Mouse (Mus musculus) splenic B cell, adult 2 months (primary cell): ENCODE measurements around the gene Wdr70.
A peak's percentile ranks its signal among the peaks of the same experiment; 100 is the strongest.
"Not testable (repeated sequence)": the region's sequence is repeated elsewhere in the genome, so short reads cannot be mapped to it uniquely, and the experiment has no call there.

Experiments used
- DNase-seq: peaks from one replicate; pipeline ENCODE4 v3.0.0-alpha.2; 2011; ENCODE audit warnings: low read depth, low spot score
- H3K27me3 ChIP-seq: 2 replicates; pipeline ENCODE4 v1.6.1; 2012; ENCODE audit warnings: mild to moderate bottlenecking, low read length, moderate library complexity, mixed read lengths; ENCODE audit not compliant: control insufficient read depth, poor library complexity, insufficient read depth, severe bottlenecking
- H3K36me3 ChIP-seq: 2 replicates; pipeline ENCODE4 v1.6.1; 2012; ENCODE audit warnings: mild to moderate bottlenecking, low read length, moderate library complexity, mixed read lengths; ENCODE audit not compliant: control insufficient read depth, poor library complexity, insufficient read depth, severe bottlenecking

Gene Wdr70

GRCm38 (mm10) chr15:8098774-8099749 lies at the start of gene Wdr70:
TSS of gene Wdr70 (minus strand) at chr15:8099209.
- H3K27me3 ChIP-seq = no peaks in the 10 kb centered on the region
- peaks cover 2% of the 10 kb centered on the region; the same call in 1 of the 2 replicates for H3K36me3 ChIP-seq
- peak; percentile 98 for DNase-seq

GRCm38 (mm10) chr15:8135606-8136005 lies 36.6 kb upstream of the Wdr70 start:
- peaks cover 16% of the 10 kb centered on the region for H3K36me3 ChIP-seq
- DNase-seq = no peak

GRCm38 (mm10) chr15:8131761-8132160 lies 32.8 kb upstream of the Wdr70 start:
- peaks cover 11% of the 10 kb centered on the region for H3K36me3 ChIP-seq
- DNase-seq = no peak
- H3K27me3 ChIP-seq = no peaks in the 10 kb centered on the region

More at GRCm38 (mm10) chr15:8135606-8136005, 36.6 kb upstream of the Wdr70 start:
- H3K27me3 ChIP-seq = no peaks in the 10 kb centered on the region

- no peak for DNase-seq
- Histone ChIP-seq H3K36me3 (peaks cover 11% of the 10 kb centered on the region), H3K27me3 (no peaks in the 10 kb centered on the region)
Measured at GRCm38 (mm10) chr15:8131268-8131667, 32.3 kb upstream of the Wdr70 start.

GRCm38 (mm10) chr15:8129281-8129680 lies 30.3 kb upstream of the Wdr70 start:
- peak; percentile 7 for DNase-seq
- Histone ChIP-seq H3K36me3 (peaks cover 10% of the 10 kb centered on the region), H3K27me3 (no peaks in the 10 kb centered on the region)

GRCm38 (mm10) chr15:8109782-8110181 lies 10.8 kb upstream of the Wdr70 start:
- H3K36me3 ChIP-seq = 0 out of 2 replicates have a peak, but pooled peaks cover 2% of the 10 kb centered on the region
- H3K27me3 ChIP-seq = no peaks in the 10 kb centered on the region
- no peak for DNase-seq

- Histone ChIP-seq H3K27me3 (no peaks in the 10 kb centered on the region), H3K36me3 (0 out of 2 replicates have a peak, but pooled peaks cover 2% of the 10 kb centered on the region)
- DNase-seq = peak; percentile 92
Measured at GRCm38 (mm10) chr15:8108966-8109743, 10.1 kb upstream of the Wdr70 start, which contains the start of gene Nup155. TSS of gene Nup155 (plus strand) at chr15:8109273.

GRCm38 (mm10) chr15:8108360-8108965 lies 9.5 kb upstream of the Wdr70 start:
- 0 out of 2 replicates have a peak, but pooled peaks cover 2% of the 10 kb centered on the region for H3K36me3 ChIP-seq
- no peaks in the 10 kb centered on the region for H3K27me3 ChIP-seq
- no peak for DNase-seq

- DNase-seq, H3K27me3 ChIP-seq, H3K36me3 ChIP-seq: not testable (repeated sequence)
Measured at GRCm38 (mm10) chr15:8101975-8102542, 3.0 kb upstream of the Wdr70 start.

GRCm38 (mm10) chr15:8097853-8098252 lies 1.2 kb downstream of the Wdr70 start:
- peaks cover 2% of the 10 kb centered on the region; the same call in 1 of the 2 replicates for H3K36me3 ChIP-seq
- DNase-seq = peak; percentile 91
- H3K27me3 ChIP-seq = no peaks in the 10 kb centered on the region

GRCm38 (mm10) chr15:8092668-8093067 lies 6.3 kb downstream of the Wdr70 start:
- DNase-seq, H3K36me3 ChIP-seq, H3K27me3 ChIP-seq: not testable (repeated sequence)

GRCm38 (mm10) chr15:8090685-8091084 lies 8.3 kb downstream of the Wdr70 start:
- Histone ChIP-seq H3K27me3 (no peaks in the 10 kb centered on the region), H3K36me3 (peaks cover 2% of the 10 kb centered on the region; the same call in 1 of the 2 replicates)
- no peak for DNase-seq

- Histone ChIP-seq H3K27me3 (no peaks in the 10 kb centered on the region), H3K36me3 (peaks cover 2% of the 10 kb centered on the region; the same call in 1 of the 2 replicates)
- no peak for DNase-seq
Measured at GRCm38 (mm10) chr15:8088715-8089114, 10.3 kb downstream of the Wdr70 start.

- DNase-seq = no peak
- peaks cover 2% of the 10 kb centered on the region; the same call in 1 of the 2 replicates for H3K36me3 ChIP-seq
- no peaks in the 10 kb centered on the region for H3K27me3 ChIP-seq
Measured at GRCm38 (mm10) chr15:8087293-8087692, 11.7 kb downstream of the Wdr70 start.
